Mouse (Mus musculus) cerebellum, adult 18-20 months (tissue): Measurements from ENCODE around the gene Lnx2.

Experiments used
- DNase-seq, 2 experiments: peaks; one replicate each; pipeline ENCODE4 v3.0.0; 2021

Lnx2 gene

GRCm38 (mm10) chr5:147050816-147051499, 25.4 kb downstream of the Lnx2 start:
- DNase-seq = no peak

DNA sequence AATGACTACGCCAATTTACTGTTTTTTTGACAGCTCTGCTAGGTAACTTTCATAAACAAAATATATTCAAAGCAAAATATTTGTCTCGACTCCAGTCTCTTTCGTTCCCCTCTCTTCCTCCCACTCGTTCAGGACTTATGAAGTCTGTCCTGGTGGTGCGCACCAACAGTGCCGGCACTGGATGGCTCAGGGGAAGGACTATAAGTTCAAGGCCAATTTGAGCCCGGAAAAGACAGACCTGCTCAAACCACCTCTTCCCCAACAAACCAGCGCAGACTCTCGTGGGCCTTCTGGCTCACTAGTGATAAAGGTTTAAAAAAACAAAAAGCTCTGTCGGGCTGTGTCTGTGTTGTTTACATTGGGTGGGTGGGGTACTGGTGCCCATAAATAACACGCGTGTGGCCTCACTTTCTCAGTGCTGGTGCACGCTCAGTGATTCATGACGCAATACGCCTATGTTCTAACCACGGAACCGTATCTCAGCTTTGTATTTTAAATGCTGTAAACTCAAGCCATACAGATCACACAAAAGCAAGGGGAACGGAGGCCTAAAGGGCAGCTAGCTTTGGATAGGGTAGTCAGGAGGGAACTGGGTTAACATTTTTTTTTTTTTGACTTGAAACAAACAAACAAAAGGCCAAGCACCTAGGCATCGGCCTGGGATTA, 26.7 kb downstream of the Lnx2 start:
- no peak for DNase-seq

DNA sequence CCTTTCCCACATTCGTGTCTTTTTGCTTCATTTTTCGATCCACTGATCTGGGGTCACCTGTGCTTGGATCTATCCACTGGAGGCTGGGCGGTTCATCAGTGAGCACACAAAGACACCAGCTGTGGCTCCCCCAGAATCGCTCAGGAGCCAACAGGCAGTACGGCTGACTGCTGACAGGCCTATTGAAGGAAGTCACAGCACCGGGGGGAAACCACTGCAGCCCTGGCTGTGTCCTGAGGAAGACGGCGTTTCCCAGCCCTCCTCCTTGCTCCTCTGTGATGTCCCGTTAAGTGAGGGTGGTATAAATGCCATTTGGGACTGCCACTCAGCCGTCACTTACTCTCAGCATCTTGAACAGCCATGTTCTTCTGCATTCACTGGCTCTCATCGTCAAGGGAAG, 30.5 kb downstream of the Lnx2 start:
- no peak for DNase-seq

GRCm38 (mm10) chr5:147045311-147045710, 31.1 kb downstream of the Lnx2 start:
- DNase-seq = no peak

- DNase-seq = no peak
These were observed 33.0 kb downstream of the Lnx2 start for GRCm38 (mm10) chr5:147043240-147043844.

GRCm38 (mm10) chr5:147041965-147042937, 34.1 kb downstream of the Lnx2 start:
- no peak for DNase-seq

DNA sequence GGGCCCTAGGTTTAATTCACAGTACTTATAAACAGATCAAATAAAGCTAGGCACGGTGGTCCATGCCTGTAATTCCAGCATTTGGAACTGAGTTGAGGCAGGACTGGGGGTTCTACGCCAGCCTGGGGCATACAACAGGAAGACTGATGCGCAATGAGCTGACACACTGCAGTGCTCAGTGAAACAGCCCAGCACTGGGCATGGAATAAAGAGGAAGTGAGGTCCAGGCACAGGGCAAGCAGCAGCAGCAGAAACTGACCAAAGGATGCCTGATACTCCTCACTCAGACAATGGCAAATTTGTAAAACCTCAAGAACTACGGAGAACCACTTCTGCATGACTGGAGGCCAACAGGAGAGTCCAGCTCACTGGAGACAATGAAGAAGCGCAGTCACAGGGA, 37.0 kb downstream of the Lnx2 start:
- no peak for DNase-seq

DNA sequence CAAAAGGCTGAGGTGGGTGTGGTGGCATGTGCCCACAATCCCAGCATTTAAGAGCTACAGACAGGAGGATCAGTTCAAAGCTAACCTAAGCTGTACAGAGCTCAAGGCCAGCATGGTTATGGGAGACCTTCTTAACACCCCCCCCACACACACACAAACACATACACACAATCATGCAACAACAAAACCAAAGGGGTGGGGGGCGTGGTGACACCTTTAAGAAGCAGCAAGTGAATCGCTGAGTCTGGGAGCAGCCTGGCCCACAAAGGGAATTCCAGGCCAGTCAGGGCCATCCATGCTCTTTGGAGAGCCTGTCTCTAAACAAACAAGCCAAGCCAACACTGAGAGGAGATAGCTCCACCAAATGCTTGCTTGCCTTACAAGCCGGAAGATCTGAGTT, 38.8 kb downstream of the Lnx2 start:
- no peak for DNase-seq

DNA sequence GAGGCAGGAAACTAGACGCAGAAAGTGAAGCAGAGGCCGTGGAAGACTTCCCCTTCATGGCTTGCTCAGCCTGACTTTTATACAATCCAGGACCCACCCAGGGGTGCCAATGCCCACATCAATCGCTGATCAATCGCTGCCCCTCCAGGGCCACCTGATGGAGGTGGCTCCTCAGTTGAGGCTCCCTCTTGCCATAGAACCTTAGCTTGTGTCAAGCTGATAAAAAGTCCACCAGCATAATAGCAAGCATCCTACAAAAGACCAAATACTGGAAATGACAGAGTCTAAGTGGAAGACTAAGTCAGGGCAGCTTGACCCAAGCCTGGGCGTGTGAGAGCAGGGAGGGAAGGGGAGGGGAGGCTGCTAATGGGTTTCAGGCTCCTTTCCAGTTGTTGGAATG, 39.7 kb downstream of the Lnx2 start:
- DNase-seq = no peak

- DNase-seq = no peak
These were observed 40.4 kb downstream of the Lnx2 start for GRCm38 (mm10) chr5:147036028-147036427.

DNA sequence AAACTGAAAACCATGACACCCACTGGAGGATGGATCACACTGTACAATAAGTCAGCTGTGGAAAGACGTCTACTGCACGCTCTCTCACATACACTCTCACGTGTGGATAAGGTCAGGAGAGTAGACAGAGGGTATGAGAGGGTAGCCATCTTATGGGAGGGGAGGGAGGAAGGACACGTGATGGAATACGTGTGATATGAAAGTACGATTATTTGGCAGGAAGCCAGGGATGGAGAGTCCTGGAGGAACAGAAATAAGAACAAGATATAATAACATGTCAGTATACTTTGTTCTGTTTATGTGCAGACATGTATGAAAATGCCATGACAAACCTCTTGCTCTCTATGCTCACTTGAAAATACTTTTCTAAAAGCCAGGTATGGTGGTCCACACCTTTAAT, 41.1 kb downstream of the Lnx2 start:
- DNase-seq = no peak

DNA sequence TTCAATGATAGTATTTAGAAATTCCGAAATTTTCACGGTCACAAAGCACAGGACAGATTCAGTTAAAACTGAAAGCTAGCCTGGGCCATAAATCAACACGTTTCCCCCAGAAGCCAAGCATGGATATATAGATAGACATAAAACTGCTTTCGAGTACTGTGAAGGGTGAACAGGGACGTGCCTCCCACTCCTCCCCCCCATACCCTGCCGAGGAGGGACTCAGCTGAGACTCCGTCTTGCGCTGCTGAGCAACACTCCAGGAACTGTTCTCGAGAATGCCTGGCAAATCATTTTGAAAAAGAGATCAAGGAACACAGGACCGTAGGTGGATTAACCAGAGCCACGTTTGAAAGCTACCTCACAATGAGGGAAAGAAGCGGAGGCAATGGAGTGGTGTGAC, 42.1 kb downstream of the Lnx2 start:
- no peak for DNase-seq

- DNase-seq = no peak
These were observed 43.2 kb downstream of the Lnx2 start for GRCm38 (mm10) chr5:147033155-147033554.

- no peak for DNase-seq
These were observed 45.1 kb downstream of the Lnx2 start for GRCm38 (mm10) chr5:147031281-147031680.

GRCm38 (mm10) chr5:147024331-147025034, 51.9 kb downstream of the Lnx2 start:
- peak; percentile 75 to 78 for DNase-seq

- DNase-seq = peak; percentile 83 to 84
These were observed 53.0 kb downstream of the Lnx2 start for GRCm38 (mm10) chr5:147023245-147023970.

DNA sequence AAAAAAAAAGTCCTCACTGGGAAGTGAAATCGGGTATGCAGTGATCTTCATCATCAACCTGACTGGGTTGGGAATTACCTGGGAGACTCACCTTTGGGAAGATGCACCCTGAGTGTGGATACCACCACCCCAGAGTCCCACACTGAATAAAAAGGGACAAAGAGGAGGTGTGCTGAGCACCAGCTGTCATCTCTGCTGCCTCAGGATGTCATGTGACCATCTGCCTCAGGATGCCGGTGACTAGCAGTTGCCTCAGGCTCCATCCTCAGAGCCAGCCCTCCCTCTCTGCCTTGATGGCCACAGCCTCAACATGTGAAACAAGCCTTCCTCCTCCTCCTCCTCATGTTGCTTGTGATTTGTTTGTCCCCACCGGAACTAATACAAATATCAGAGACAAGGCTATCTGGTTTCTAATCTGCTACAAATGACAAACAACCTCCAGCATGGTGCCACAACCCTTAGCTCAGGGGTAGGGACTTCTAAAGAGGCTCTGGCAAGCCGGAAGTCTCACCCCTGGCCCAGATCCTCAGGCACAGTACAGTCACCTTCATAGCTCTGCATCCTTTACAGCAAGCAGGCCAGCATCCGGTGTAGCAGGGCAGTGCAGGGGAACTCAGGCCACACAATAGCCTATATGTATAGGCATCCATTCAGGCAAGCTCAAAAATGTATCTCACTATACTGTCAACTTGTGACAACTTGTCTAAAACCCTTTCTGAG, 54.7 kb downstream of the Lnx2 start:
- DNase-seq = peak; percentile 54 to 55

- DNase-seq = peak in 1 of 2 experiments; percentile 30
These were observed 55.8 kb downstream of the Lnx2 start for GRCm38 (mm10) chr5:147020579-147020978.

- no peak for DNase-seq
These were observed 57.6 kb downstream of the Lnx2 start for GRCm38 (mm10) chr5:147018761-147019160.

DNA sequence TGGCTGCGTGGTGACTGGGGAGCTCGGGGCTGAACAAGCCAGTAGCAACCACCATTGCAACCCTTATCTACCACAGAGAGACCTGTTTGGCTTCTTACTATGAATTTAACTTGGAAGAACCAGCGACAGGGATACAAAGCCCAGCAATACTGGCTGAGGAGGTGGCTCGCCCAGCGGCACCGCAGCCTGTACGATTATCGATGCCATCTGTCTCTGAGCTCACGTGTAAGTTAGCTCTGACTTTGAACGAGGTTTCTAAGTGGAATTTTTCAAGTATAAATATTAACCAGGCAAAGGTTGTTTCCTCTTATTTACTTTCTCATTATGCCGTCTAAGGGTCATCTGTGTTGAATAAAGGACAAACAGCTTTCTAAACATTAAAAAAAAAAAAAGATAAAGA, 58.9 kb downstream of the Lnx2 start:
- DNase-seq = no peak

- no peak for DNase-seq
These were observed 59.8 kb downstream of the Lnx2 start for GRCm38 (mm10) chr5:147016622-147017021.
